Mouse (Mus musculus): ENCODE results near the gene Tshz3. TPM values are rescaled to one million over a fixed set of nuclear protein-coding genes. Genes with fewer than 3 reads are reported as not detected.

The Tshz3 gene
- polyA plus RNA-seq, 1 experiment = 1.5 TPM

DNA sequence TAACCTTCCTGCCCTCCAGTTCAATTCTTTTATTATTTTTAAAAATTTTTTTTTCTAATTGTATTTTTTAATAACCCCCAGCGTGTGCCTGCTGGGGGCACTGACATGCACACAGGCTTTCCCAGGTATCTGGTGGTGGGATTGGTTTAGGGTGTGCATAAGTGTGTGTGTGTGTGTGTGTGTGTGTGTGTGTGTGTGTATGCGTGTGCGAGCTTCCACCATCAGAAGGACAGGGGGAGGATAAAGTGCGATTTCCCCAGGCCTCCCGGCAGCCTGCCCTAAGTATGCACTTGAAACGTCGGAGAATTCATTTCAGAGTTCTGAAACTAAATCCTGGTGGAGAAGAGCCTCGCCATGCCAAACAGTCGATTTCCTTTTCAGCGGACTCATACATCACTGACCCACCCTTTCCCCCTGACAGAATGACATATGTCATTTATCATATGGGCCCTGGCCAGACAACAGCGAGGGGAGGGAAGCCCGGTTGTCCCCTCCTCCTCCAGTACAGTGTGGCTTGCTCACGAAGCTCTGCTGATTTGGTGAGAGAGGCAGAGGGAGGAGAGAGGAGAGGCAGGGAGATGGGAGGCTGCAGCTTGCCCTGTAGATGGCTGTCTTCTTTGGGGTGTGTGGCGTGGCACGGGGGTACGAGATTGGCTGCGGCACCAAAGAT lies 9.9 kb downstream of the Tshz3 start:
- peak; percentile 21 for DNase-seq
- 6% methylated on average over 17 of the region's 17 CpGs for WGBS
- Histone ChIP-seq H3K4me1 (ENCODE audit: control insufficient read depth, insufficient read depth, low read length) (no peaks in the 10 kb centered on the region; the same call in 1 of the 2 replicates), H3K27me3 (replicated peaks; ENCODE audit: control insufficient read depth, insufficient read depth, low read length) (no peaks in the 10 kb centered on the region), H3K36me3 (ENCODE audit: control insufficient read depth, insufficient read depth, low read length) (no peaks in the 10 kb centered on the region), H3K27ac (ENCODE audit: insufficient read depth, low read depth, low read length) (no peak overlapping the region), H3K4me3 (ENCODE audit: insufficient read depth, low read depth, low read length) (no peak overlapping the region; the same call in 1 of the 2 replicates)
- no peak for TF ChIP-seq POLR2A (IDR thresholded peaks at IDR 0.05; ENCODE audit: low read depth, low read length)
- no peak for TF ChIP-seq CTCF (conservative IDR thresholded peaks at IDR 0.05; ENCODE audit: insufficient read depth, insufficient read length, low read depth, low read length)

- H3K27ac ChIP-seq (ENCODE audit: insufficient read depth, low read depth, low read length) = no peak overlapping the region
- H3K36me3 ChIP-seq (ENCODE audit: control insufficient read depth, insufficient read depth, low read length) = no peaks in the 10 kb centered on the region
- DNase-seq = no peak
- no peaks in the 10 kb centered on the region for H3K27me3 ChIP-seq (replicated peaks; ENCODE audit: control insufficient read depth, insufficient read depth, low read length)
- no peak overlapping the region for H3K4me3 ChIP-seq (ENCODE audit: insufficient read depth, low read depth, low read length)
- 66% methylated on average over 3 of the region's 3 CpGs for WGBS
- TF ChIP-seq CTCF (conservative IDR thresholded peaks at IDR 0.05; ENCODE audit: insufficient read depth, insufficient read length, low read depth, low read length) (no peak), POLR2A (IDR thresholded peaks at IDR 0.05; ENCODE audit: low read depth, low read length) (no peak)
- no peaks in the 10 kb centered on the region; the same call in 1 of the 2 replicates for H3K4me1 ChIP-seq (ENCODE audit: control insufficient read depth, insufficient read depth, low read length)
These were observed 10.9 kb downstream of the Tshz3 start for GRCm38 (mm10) chr7:36708823-36709222.

- Histone ChIP-seq H3K27me3 (replicated peaks; ENCODE audit: control insufficient read depth, insufficient read depth, low read length) (no peaks in the 10 kb centered on the region), H3K27ac (ENCODE audit: insufficient read depth, low read depth, low read length) (no peak overlapping the region), H3K4me1 (ENCODE audit: control insufficient read depth, insufficient read depth, low read length) (no peaks in the 10 kb centered on the region; the same call in 1 of the 2 replicates), H3K36me3 (ENCODE audit: control insufficient read depth, insufficient read depth, low read length) (no peaks in the 10 kb centered on the region), H3K4me3 (ENCODE audit: insufficient read depth, low read depth, low read length) (no peak overlapping the region)
- WGBS = 30% methylated on average over 2 of the region's 2 CpGs
- DNase-seq = no peak
- TF ChIP-seq CTCF (conservative IDR thresholded peaks at IDR 0.05; ENCODE audit: insufficient read depth, insufficient read length, low read depth, low read length) (peak; percentile 35; the same call in 1 of the 2 replicates), POLR2A (IDR thresholded peaks at IDR 0.05; ENCODE audit: low read depth, low read length) (no peak)
These were observed 11.3 kb downstream of the Tshz3 start for GRCm38 (mm10) chr7:36709239-36709638.

DNA sequence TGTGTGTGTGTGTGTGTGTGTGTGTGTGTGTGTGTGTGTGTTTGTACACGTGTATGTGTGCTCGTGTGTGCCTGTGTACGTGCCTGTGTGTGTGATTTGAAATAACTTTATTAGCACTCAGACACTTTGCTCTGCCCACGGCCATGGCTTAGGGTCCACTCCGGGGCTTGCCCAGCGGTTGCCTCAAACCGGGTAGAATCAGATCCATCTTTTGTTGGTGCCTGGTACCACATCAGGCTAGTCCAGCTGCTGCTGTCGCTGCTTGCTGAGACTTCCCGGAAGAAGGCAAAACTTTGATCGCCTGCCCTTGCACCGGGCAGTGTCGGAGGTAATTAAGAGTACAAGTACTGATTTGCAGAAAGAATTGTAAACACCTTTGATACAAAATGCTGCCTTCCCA lies 12.1 kb downstream of the Tshz3 start:
- 37% methylated on average over 12 of the region's 12 CpGs for WGBS
- H3K36me3 ChIP-seq (ENCODE audit: control insufficient read depth, insufficient read depth, low read length) = no peaks in the 10 kb centered on the region

DNA sequence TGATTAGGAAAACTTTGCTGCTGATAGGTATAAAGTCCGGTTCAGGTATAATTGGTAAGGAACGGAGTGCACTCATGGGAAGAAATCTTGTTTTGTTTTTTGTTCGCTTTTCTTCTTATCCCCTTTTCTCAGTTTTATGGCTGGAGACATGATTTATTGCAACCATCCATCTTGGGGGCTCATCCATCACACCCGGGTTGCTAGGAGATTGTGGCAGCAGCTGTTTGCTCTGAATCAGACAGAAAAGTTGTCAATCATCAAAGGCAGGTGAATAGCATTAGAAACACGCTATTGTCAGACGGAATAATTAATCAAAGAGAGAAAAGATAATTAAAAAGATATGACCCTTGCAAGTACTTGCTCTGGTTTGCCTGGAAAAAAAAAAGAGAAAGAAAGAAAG lies 12.5 kb downstream of the Tshz3 start:
- Histone ChIP-seq H3K36me3 (ENCODE audit: control insufficient read depth, insufficient read depth, low read length) (no peaks in the 10 kb centered on the region), H3K4me3 (ENCODE audit: insufficient read depth, low read depth, low read length) (no peak overlapping the region), H3K27ac (ENCODE audit: insufficient read depth, low read depth, low read length) (no peak overlapping the region), H3K4me1 (ENCODE audit: control insufficient read depth, insufficient read depth, low read length) (no peaks in the 10 kb centered on the region; the same call in 1 of the 2 replicates), H3K27me3 (replicated peaks; ENCODE audit: control insufficient read depth, insufficient read depth, low read length) (no peaks in the 10 kb centered on the region)
- DNase-seq = no peak
- WGBS = 32% methylated on average over 6 of the region's 6 CpGs
- no peak for TF ChIP-seq CTCF (conservative IDR thresholded peaks at IDR 0.05; ENCODE audit: insufficient read depth, insufficient read length, low read depth, low read length)
- TF ChIP-seq POLR2A (IDR thresholded peaks at IDR 0.05; ENCODE audit: low read depth, low read length) = no peak

More for the DNA sequence above, 12.1 kb downstream of the Tshz3 start:
- no peaks in the 10 kb centered on the region for H3K27me3 ChIP-seq (replicated peaks; ENCODE audit: control insufficient read depth, insufficient read depth, low read length)
- no peak overlapping the region for H3K27ac ChIP-seq (ENCODE audit: insufficient read depth, low read depth, low read length)
- no peaks in the 10 kb centered on the region; the same call in 1 of the 2 replicates for H3K4me1 ChIP-seq (ENCODE audit: control insufficient read depth, insufficient read depth, low read length)
- no peak for DNase-seq
- no peak overlapping the region for H3K4me3 ChIP-seq (ENCODE audit: insufficient read depth, low read depth, low read length)
- TF ChIP-seq POLR2A (IDR thresholded peaks at IDR 0.05; ENCODE audit: low read depth, low read length) (no peak), CTCF (conservative IDR thresholded peaks at IDR 0.05; ENCODE audit: insufficient read depth, insufficient read length, low read depth, low read length) (no peak)

DNA sequence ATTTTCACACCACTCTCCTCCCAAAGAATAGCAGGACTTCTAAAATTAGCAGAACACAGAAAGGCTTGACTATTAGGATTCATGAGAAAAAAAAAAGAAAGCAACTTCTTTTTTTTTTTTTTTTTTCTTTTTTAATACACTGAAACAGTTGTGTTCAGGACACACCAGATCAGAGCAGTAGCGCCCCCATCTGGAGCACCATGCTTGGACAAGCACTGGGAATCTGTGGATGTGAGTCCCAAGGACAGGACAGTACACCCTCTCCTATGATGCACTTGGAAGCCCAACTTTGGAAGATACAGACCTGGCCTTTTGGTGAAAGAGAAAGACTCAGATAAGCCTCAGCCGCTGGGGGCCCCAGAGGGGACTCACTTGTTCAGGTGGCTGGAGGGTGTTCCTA lies 13.8 kb downstream of the Tshz3 start:
- Histone ChIP-seq H3K36me3 (ENCODE audit: control insufficient read depth, insufficient read depth, low read length) (no peaks in the 10 kb centered on the region), H3K4me3 (ENCODE audit: insufficient read depth, low read depth, low read length) (no peak overlapping the region), H3K27ac (ENCODE audit: insufficient read depth, low read depth, low read length) (no peak overlapping the region), H3K27me3 (replicated peaks; ENCODE audit: control insufficient read depth, insufficient read depth, low read length) (no peaks in the 10 kb centered on the region), H3K4me1 (ENCODE audit: control insufficient read depth, insufficient read depth, low read length) (no peaks in the 10 kb centered on the region; the same call in 1 of the 2 replicates)
- TF ChIP-seq CTCF (conservative IDR thresholded peaks at IDR 0.05; ENCODE audit: insufficient read depth, insufficient read length, low read depth, low read length) (0 out of 2 replicates have a peak, but pooled peaks have one; percentile 19), POLR2A (IDR thresholded peaks at IDR 0.05; ENCODE audit: low read depth, low read length) (no peak)
- WGBS = 77% methylated on average over 2 of the region's 2 CpGs
- DNase-seq = peak; percentile 16

DNA sequence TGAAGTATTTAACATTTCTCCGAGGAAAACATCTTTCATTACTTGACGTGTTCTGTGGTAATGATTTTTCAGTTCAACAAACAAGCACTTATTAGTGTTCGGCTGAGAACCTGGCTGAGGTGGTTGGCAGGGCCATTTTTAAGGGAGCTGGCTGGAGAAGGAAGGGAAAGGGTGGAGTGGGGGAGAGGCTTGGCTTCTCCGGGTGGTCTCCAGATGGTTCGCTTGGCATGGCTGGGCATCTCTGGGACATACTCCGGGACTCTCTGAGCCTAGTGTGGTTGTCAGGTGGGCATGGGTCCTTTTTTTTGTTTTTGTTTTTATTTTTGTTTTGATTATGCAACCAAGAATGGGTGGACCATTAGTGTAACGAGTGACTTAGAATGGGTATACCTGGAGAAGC lies 16.4 kb downstream of the Tshz3 start:
- WGBS = 75% methylated on average over 7 of the region's 7 CpGs
- H3K36me3 ChIP-seq (ENCODE audit: control insufficient read depth, insufficient read depth, low read length) = no peaks in the 10 kb centered on the region
- H3K27ac ChIP-seq (ENCODE audit: insufficient read depth, low read depth, low read length) = no peak overlapping the region
- no peak overlapping the region for H3K4me3 ChIP-seq (ENCODE audit: insufficient read depth, low read depth, low read length)
- DNase-seq = no peak
- H3K4me1 ChIP-seq (ENCODE audit: control insufficient read depth, insufficient read depth, low read length) = no peaks in the 10 kb centered on the region
- no peaks in the 10 kb centered on the region for H3K27me3 ChIP-seq (replicated peaks; ENCODE audit: control insufficient read depth, insufficient read depth, low read length)
- no peak for TF ChIP-seq CTCF (conservative IDR thresholded peaks at IDR 0.05; ENCODE audit: insufficient read depth, insufficient read length, low read depth, low read length)
- TF ChIP-seq POLR2A (IDR thresholded peaks at IDR 0.05; ENCODE audit: low read depth, low read length) = no peak
